Mouse (Mus musculus) right cerebral cortex, postnatal 10 days (tissue): Measurements from ENCODE around the gene Hist1h3d.
"Not testable (repeated sequence)": the region's sequence is repeated elsewhere in the genome, so short reads cannot be mapped to it uniquely, and the experiment has no call there.

ENCODE experiments used
- DNase-seq, 2 experiments: peaks; one replicate each; pipeline ENCODE4 v3.0.0; 2021; ENCODE audit warnings: low spot score in 2 of 2

Gene Hist1h3d

GRCm38 (mm10) chr13:23564482-23564881, 11.1 kb upstream of the Hist1h3d start:
- no peak for DNase-seq

GRCm38 (mm10) chr13:23570261-23571021, 5.1 kb upstream of the Hist1h3d start:
- DNase-seq = not testable (repeated sequence)

- DNase-seq = peak; percentile 69 to 82
Observed at GRCm38 (mm10) chr13:23571022-23571503, 4.5 kb upstream of the Hist1h3d start, which contains the start of the genes Hist1h2ae and Hist1h2bg. Gene Hist1h2ae (minus strand): TSS chr13:23571220. Gene Hist1h2bg (plus strand): TSS chr13:23571396.

GRCm38 (mm10) chr13:23571504-23572217, 3.9 kb upstream of the Hist1h3d start:
- not testable (repeated sequence) for DNase-seq

GRCm38 (mm10) chr13:23572218-23573033, 3.1 kb upstream of the Hist1h3d start:
- DNase-seq = no peak

GRCm38 (mm10) chr13:23573034-23573897, 2.3 kb upstream of the Hist1h3d start:
- not testable (repeated sequence) for DNase-seq

- peak; percentile 96 to 98 for DNase-seq
Observed at GRCm38 (mm10) chr13:23573898-23574524, 1.6 kb upstream of the Hist1h3d start, which contains the start of the genes Hist1h2bf and Hist1h2ad. Gene Hist1h2bf (minus strand): TSS chr13:23574196. Gene Hist1h2ad (plus strand): TSS chr13:23574381.

GRCm38 (mm10) chr13:23574546-23575170, 905 bp upstream of the Hist1h3d start:
- not testable (repeated sequence) for DNase-seq

- DNase-seq = not testable (repeated sequence)
Observed at GRCm38 (mm10) chr13:23575864-23576313, 326 bp downstream of the Hist1h3d start.

GRCm38 (mm10) chr13:23576351-23576881, 853 bp downstream of the Hist1h3d start:
- DNase-seq = no peak

GRCm38 (mm10) chr13:23576906-23577639, 1.5 kb downstream of the Hist1h3d start:
- DNase-seq = no peak

GRCm38 (mm10) chr13:23577835-23578234, 2.3 kb downstream of the Hist1h3d start:
- DNase-seq = no peak

- DNase-seq = peak; percentile 98 to 99
Observed at GRCm38 (mm10) chr13:23581408-23582218, 6.0 kb downstream of the Hist1h3d start, which contains the start of gene Hist1h4d. Gene Hist1h4d (plus strand): TSS chr13:23581598.

- DNase-seq = no peak
Observed at GRCm38 (mm10) chr13:23582219-23583056, 6.9 kb downstream of the Hist1h3d start.

GRCm38 (mm10) chr13:23583387-23584068, 8.0 kb downstream of the Hist1h3d start:
- no peak for DNase-seq

- no peak for DNase-seq
Observed at GRCm38 (mm10) chr13:23584331-23584730, 8.8 kb downstream of the Hist1h3d start.
